Mouse (Mus musculus): Measurements from ENCODE around the gene Irak1. TPM values are rescaled to one million over a fixed set of nuclear protein-coding genes. Genes with fewer than 3 reads are reported as not detected.

Gene Irak1
- polyA plus RNA-seq, 2 experiments: 15.5 to 19.9 TPM

GRCm38 (mm10) chrX:73966248-73967176, 57.2 kb downstream of the Irak1 start, which contains the start of gene Hcfc1:
TSS of gene Hcfc1 (minus strand) at chrX:73966357.
- Histone ChIP-seq H3K27ac (peak within 1 kb of the TSS; percentile 88), H3K9me3 (ENCODE audit: control insufficient read depth, low read length) (no peaks in the 10 kb centered on the region), H3K4me3 (ENCODE audit: insufficient read depth in 1 of 2, low read depth in 2 of 2, low read length in 2 of 2) (peak within 1 kb of the TSS; percentile 90 to 99), H3K36me3 (replicated peaks; ENCODE audit: control insufficient read depth, insufficient read depth, low read depth) (peaks cover 15% of the 10 kb centered on the region), H3K27me3 (ENCODE audit: control insufficient read depth, insufficient read depth, low read length) (no peaks in the 10 kb centered on the region), H3K9ac (replicated peaks) (peak within 1 kb of the TSS; percentile 83), H3K4me1 (replicated peaks; ENCODE audit: control insufficient read depth in 2 of 2, insufficient read depth in 2 of 2, low read length in 1 of 2) (peaks cover 27 to 43% of the 10 kb centered on the region in 2 experiments), H3K4me2 (ENCODE audit: low read depth) (peak within 1 kb of the TSS; percentile 84)
- DNase-seq (ENCODE audit: low read depth in 3 of 3, low spot score in 3 of 3) (peak; percentile 71 to 77 (median 72)), ATAC-seq (ENCODE audit: insufficient read depth) (peak; percentile 50)
- peak; percentile 28; the same call in 1 of the 2 replicates for TF ChIP-seq EP300 (IDR thresholded peaks at IDR 0.05; ENCODE audit: low read depth)
- no peak for TF ChIP-seq CTCF (IDR thresholded peaks at IDR 0.05; ENCODE audit: low read depth)
- 12% methylated on average over 58 of the region's 58 CpGs for WGBS (ENCODE audit: insufficient replicate concordance)

- ATAC-seq (ENCODE audit: insufficient read depth) (no peak), DNase-seq (ENCODE audit: low read depth in 3 of 3, low spot score in 3 of 3) (no peak)
- WGBS (ENCODE audit: insufficient replicate concordance): 7% methylated on average over 20 of the region's 20 CpGs
- Histone ChIP-seq H3K36me3 (replicated peaks; ENCODE audit: control insufficient read depth, insufficient read depth, low read depth) (peaks cover 24% of the 10 kb centered on the region), H3K27ac (peak overlapping the region; percentile 88), H3K9ac (replicated peaks) (peak overlapping the region; percentile 83), H3K27me3 (ENCODE audit: control insufficient read depth, insufficient read depth, low read length) (no peaks in the 10 kb centered on the region), H3K4me1 (replicated peaks; ENCODE audit: control insufficient read depth in 2 of 2, insufficient read depth in 2 of 2, low read length in 1 of 2) (peaks cover 19 to 34% of the 10 kb centered on the region in 2 experiments), H3K4me2 (ENCODE audit: low read depth) (peak overlapping the region; percentile 84), H3K9me3 (ENCODE audit: control insufficient read depth, low read length) (no peaks in the 10 kb centered on the region), H3K4me3 (ENCODE audit: insufficient read depth in 1 of 2, low read depth in 2 of 2, low read length in 2 of 2) (peak overlapping the region; percentile 90 to 99)
- TF ChIP-seq EP300 (IDR thresholded peaks at IDR 0.05; ENCODE audit: low read depth): no peak
- TF ChIP-seq CTCF (IDR thresholded peaks at IDR 0.05; ENCODE audit: low read depth): no peak
Measured at GRCm38 (mm10) chrX:73965307-73965706, 58.4 kb downstream of the Irak1 start.

- peak overlapping the region; percentile 84 for H3K4me2 ChIP-seq (ENCODE audit: low read depth)
- peak overlapping the region; percentile 83 for H3K9ac ChIP-seq (replicated peaks)
- H3K27me3 ChIP-seq (ENCODE audit: control insufficient read depth, insufficient read depth, low read length): no peaks in the 10 kb centered on the region
- peak; percentile 30 for ATAC-seq (ENCODE audit: insufficient read depth)
- no peaks in the 10 kb centered on the region for H3K9me3 ChIP-seq (ENCODE audit: control insufficient read depth, low read length)
- no peak for DNase-seq (ENCODE audit: low read depth in 3 of 3, low spot score in 3 of 3)
- peaks cover 18 to 29% of the 10 kb centered on the region in 2 experiments for H3K4me1 ChIP-seq (replicated peaks; ENCODE audit: control insufficient read depth in 2 of 2, insufficient read depth in 2 of 2, low read length in 1 of 2)
- H3K36me3 ChIP-seq (replicated peaks; ENCODE audit: control insufficient read depth, insufficient read depth, low read depth): peaks cover 34% of the 10 kb centered on the region
- 22% methylated on average over 3 of the region's 3 CpGs for WGBS (ENCODE audit: insufficient replicate concordance)
- no peak for TF ChIP-seq EP300 (IDR thresholded peaks at IDR 0.05; ENCODE audit: low read depth)
- no peak for TF ChIP-seq CTCF (IDR thresholded peaks at IDR 0.05; ENCODE audit: low read depth)
- peak overlapping the region; percentile 88 for H3K27ac ChIP-seq
- H3K4me3 ChIP-seq (ENCODE audit: insufficient read depth in 1 of 2, low read depth in 2 of 2, low read length in 2 of 2): peak overlapping the region; percentile 90 to 99
Measured at GRCm38 (mm10) chrX:73964363-73964762, 59.4 kb downstream of the Irak1 start.

MicroRNAs within 50 kb of the gene (microRNA counts, 519-probe panel; counts per million panel counts)
- 69.9 counts per million for microRNA mmu-miR-718

Small RNAs within 50 kb of the gene (microRNA-seq; reads per million reads assigned to microRNA genes)
- gene Mir5132: 4.6 reads per million, percentile 4 among the genes with 10 or more reads in this experiment
- 1.7 reads per million for gene Mir718

Other genes with a start within 250 kb of the Irak1 start
- 0.04 and 0.12 TPM in 2 replicates for gene Srpk3, start 249.5 kb downstream of the Irak1 start, polyA plus RNA-seq (2012; rRNA removed)
- gene Srpk3, start 249.5 kb downstream of the Irak1 start, polyA plus RNA-seq (2014; fragmentation: Nextera tagmentation; extraction: Ambion mirVana): 0.05 and 0.11 TPM in 2 replicates
- 143 TPM in 2 replicates for gene Idh3g, start 237.0 kb downstream of the Irak1 start, polyA plus RNA-seq (2012; rRNA removed)
- gene Idh3g, start 237.0 kb downstream of the Irak1 start, polyA plus RNA-seq (2014; fragmentation: Nextera tagmentation; extraction: Ambion mirVana): 128 and 140 TPM in 2 replicates
- gene Ssr4, start 236.9 kb downstream of the Irak1 start, polyA plus RNA-seq (2012; rRNA removed): 117 and 139 TPM in 2 replicates
- gene Ssr4, start 236.9 kb downstream of the Irak1 start, polyA plus RNA-seq (2014; fragmentation: Nextera tagmentation; extraction: Ambion mirVana): 200 and 203 TPM in 2 replicates
- gene Pdzd4, start 198.9 kb downstream of the Irak1 start, polyA plus RNA-seq (2012; rRNA removed): 0.23 and 0.30 TPM in 2 replicates
- gene Pdzd4, start 198.9 kb downstream of the Irak1 start, polyA plus RNA-seq (2014; fragmentation: Nextera tagmentation; extraction: Ambion mirVana): 0.08 TPM in 1 of 2 replicates, not detected in the other
- 0.01 TPM in 1 of 2 replicates, not detected in the other for gene Avpr2, start 131.8 kb downstream of the Irak1 start, polyA plus RNA-seq (2012; rRNA removed)
- not detected in 2 replicates for gene Avpr2, start 131.8 kb downstream of the Irak1 start, polyA plus RNA-seq (2014; fragmentation: Nextera tagmentation; extraction: Ambion mirVana)
- gene L1cam, start 127.8 kb downstream of the Irak1 start, polyA plus RNA-seq (2012; rRNA removed): 0.18 and 0.47 TPM in 2 replicates
- 0.16 and 0.20 TPM in 2 replicates for gene L1cam, start 127.8 kb downstream of the Irak1 start, polyA plus RNA-seq (2014; fragmentation: Nextera tagmentation; extraction: Ambion mirVana)
- 7.2 and 7.8 TPM in 2 replicates for gene Arhgap4, start 102.0 kb downstream of the Irak1 start, polyA plus RNA-seq (2012; rRNA removed)
- gene Arhgap4, start 102.0 kb downstream of the Irak1 start, polyA plus RNA-seq (2014; fragmentation: Nextera tagmentation; extraction: Ambion mirVana): 3.5 and 4.9 TPM in 2 replicates
- gene Naa10, start 102.0 kb downstream of the Irak1 start, polyA plus RNA-seq (2012; rRNA removed): 64.1 and 73.0 TPM in 2 replicates
- 81.1 and 81.3 TPM in 2 replicates for gene Naa10, start 102.0 kb downstream of the Irak1 start, polyA plus RNA-seq (2014; fragmentation: Nextera tagmentation; extraction: Ambion mirVana)
- 7.3 and 10.4 TPM in 2 replicates for gene Renbp, start 93.1 kb downstream of the Irak1 start, polyA plus RNA-seq (2012; rRNA removed)
- 13.7 and 14.8 TPM in 2 replicates for gene Renbp, start 93.1 kb downstream of the Irak1 start, polyA plus RNA-seq (2014; fragmentation: Nextera tagmentation; extraction: Ambion mirVana)
- gene Hcfc1, start 57.6 kb downstream of the Irak1 start, polyA plus RNA-seq (2012; rRNA removed): 28.9 and 33.2 TPM in 2 replicates
- gene Hcfc1, start 57.6 kb downstream of the Irak1 start, polyA plus RNA-seq (2014; fragmentation: Nextera tagmentation; extraction: Ambion mirVana): 35.1 and 42.8 TPM in 2 replicates
- not detected in 2 replicates for gene Opn1mw, start 103.5 kb upstream of the Irak1 start, polyA plus RNA-seq (2012; rRNA removed)
- not detected in 2 replicates for gene Opn1mw, start 103.5 kb upstream of the Irak1 start, polyA plus RNA-seq (2014; fragmentation: Nextera tagmentation; extraction: Ambion mirVana)
- 2.2 and 3.2 TPM in 2 replicates for gene Mecp2, start 111.4 kb upstream of the Irak1 start, polyA plus RNA-seq (2012; rRNA removed)
- gene Mecp2, start 111.4 kb upstream of the Irak1 start, polyA plus RNA-seq (2014; fragmentation: Nextera tagmentation; extraction: Ambion mirVana): 4.4 and 6.0 TPM in 2 replicates
- not detected in 2 replicates for gene Tex28, start 143.9 kb upstream of the Irak1 start, polyA plus RNA-seq (2012; rRNA removed)
- not detected in 2 replicates for gene Tex28, start 143.9 kb upstream of the Irak1 start, polyA plus RNA-seq (2014; fragmentation: Nextera tagmentation; extraction: Ambion mirVana)
- not detected in 2 replicates for gene Tktl1, start 153.3 kb upstream of the Irak1 start, polyA plus RNA-seq (2012; rRNA removed)
- gene Tktl1, start 153.3 kb upstream of the Irak1 start, polyA plus RNA-seq (2014; fragmentation: Nextera tagmentation; extraction: Ambion mirVana): not detected in 2 replicates
- gene Flna, start 225.9 kb upstream of the Irak1 start, polyA plus RNA-seq (2012; rRNA removed): 56.3 and 69.6 TPM in 2 replicates
- 36.6 and 39.2 TPM in 2 replicates for gene Flna, start 225.9 kb upstream of the Irak1 start, polyA plus RNA-seq (2014; fragmentation: Nextera tagmentation; extraction: Ambion mirVana)
- 27.3 and 43.6 TPM in 2 replicates for gene Emd, start 230.8 kb upstream of the Irak1 start, polyA plus RNA-seq (2012; rRNA removed)
- gene Emd, start 230.8 kb upstream of the Irak1 start, polyA plus RNA-seq (2014; fragmentation: Nextera tagmentation; extraction: Ambion mirVana): 9.4 and 11.1 TPM in 2 replicates
- 942 and 1,216 TPM in 2 replicates for gene Rpl10, start 246.9 kb upstream of the Irak1 start, polyA plus RNA-seq (2012; rRNA removed)
- gene Rpl10, start 246.9 kb upstream of the Irak1 start, polyA plus RNA-seq (2014; fragmentation: Nextera tagmentation; extraction: Ambion mirVana): 522 and 532 TPM in 2 replicates

All from liver, embryonic 14.5 days (tissue).